8 mouse cellular contexts compared by ENCODE assay signal in genomic region chr1:180313517-180314440, GRCm38 (mm10). TPM values are rescaled to one million over a fixed set of nuclear protein-coding genes. Genes with fewer than 3 reads are reported as not detected.
A peak's percentile ranks its signal among the peaks of the same experiment; 100 is the strongest.
DNase-seq lines count a peak whose midpoint lies in the region; ATAC-seq lines count a peak whose summit lies in the region.

No protein-coding gene starts in this region.

- ATAC-seq in lung, embryonic 16.5 days (ENCODE audit: low read depth), result peak; percentile 77
- ATAC-seq in stomach, embryonic 14.5 days (ENCODE audit: insufficient number of reproducible peaks, insufficient read depth, low FRiP score, low read depth), result peak; percentile 70

- H3K9ac ChIP-seq in lung, embryonic 16.5 days (ENCODE audit: low read length), result peak overlapping the region; percentile 51
- no peak overlapping the region for H3K9ac ChIP-seq in stomach, embryonic 14.5 days (replicated peaks; ENCODE audit: low read depth, low read length)

- 15% methylated on average over 20 of the region's 20 CpGs for WGBS in lung, embryonic 16.5 days
- 11% methylated on average over 20 of the region's 20 CpGs for WGBS in stomach, embryonic 14.5 days

- no peaks in the 10 kb centered on the region for H3K27me3 ChIP-seq in lung, embryonic 16.5 days (ENCODE audit: control insufficient read depth, insufficient read depth, low read depth, low read length)
- H3K27me3 ChIP-seq in stomach, embryonic 14.5 days (ENCODE audit: control insufficient read depth, insufficient read depth, low read length), result no peaks in the 10 kb centered on the region

- H3K36me3 ChIP-seq in lung, embryonic 16.5 days (ENCODE audit: control insufficient read depth, insufficient read depth, low read length), result no peaks in the 10 kb centered on the region
- no peaks in the 10 kb centered on the region for H3K36me3 ChIP-seq in stomach, embryonic 14.5 days (ENCODE audit: control insufficient read depth, insufficient read depth, low read length)

- H3K4me1 ChIP-seq in lung, embryonic 16.5 days (replicated peaks; ENCODE audit: control insufficient read depth, insufficient read depth, low read length), result peaks cover 15% of the 10 kb centered on the region
- peaks cover 21% of the 10 kb centered on the region for H3K4me1 ChIP-seq in stomach, embryonic 14.5 days (ENCODE audit: control insufficient read depth, insufficient read depth, low read length)

- H3K27ac ChIP-seq in lung, embryonic 16.5 days (ENCODE audit: low read length), result no peak overlapping the region
- no peak overlapping the region for H3K27ac ChIP-seq in stomach, embryonic 14.5 days (ENCODE audit: low read length)

- DNase-seq in gastrocnemius, postnatal 10 days, result peak; percentile 21
- no peak for DNase-seq in gastrocnemius, postnatal 36 days
- DNase-seq in ZHBTc4 (ENCODE audit: low read depth, low spot score), result peak; percentile 89
- peak; percentile 40 for DNase-seq in fat pad, adult 2 months (ENCODE audit: extremely low read depth, low read depth, low spot score)
- DNase-seq in kidney, adult 8-10 months, result peak; percentile 67 to 68
- DNase-seq in layer of hippocampus, adult 9-11 months, result no peak

- intact Hi-C loops in gastrocnemius, postnatal 36 days (cut with DNase I), result no loop called here

- H3K4me3 ChIP-seq in lung, embryonic 16.5 days (ENCODE audit: low read length), result peak overlapping the region; percentile 35
- H3K4me3 ChIP-seq in stomach, embryonic 14.5 days (ENCODE audit: low read depth, low read length), result peak overlapping the region; percentile 11; the same call in 1 of the 2 replicates

- no peaks in the 10 kb centered on the region for H3K9me3 ChIP-seq in lung, embryonic 16.5 days (ENCODE audit: control insufficient read depth, low read length)
- H3K9me3 ChIP-seq in stomach, embryonic 14.5 days (ENCODE audit: control insufficient read depth, low read depth, low read length), result no peaks in the 10 kb centered on the region

- H3K4me2 ChIP-seq in lung, embryonic 16.5 days (ENCODE audit: low read depth, low read length), result peak overlapping the region; percentile 63
- H3K4me2 ChIP-seq in stomach, embryonic 14.5 days (replicated peaks; ENCODE audit: low read depth, low read length), result peak overlapping the region; percentile 37

RNA-seq across cellular contexts. Expression of gene Itpkb, which starts 16.5 kb away (rescaled TPM):
- 10 to 100 TPM; 30.1 to 38.7 TPM for total RNA-seq in gastrocnemius, postnatal 10 days (2021)
- total RNA-seq in gastrocnemius, postnatal 36 days (2021), result 10 to 100 TPM; 16.0 to 18.2 TPM
- polyA plus RNA-seq in lung, embryonic 16.5 days (2015; fragmentation: Nextera tagmentation; extraction: Ambion mirVana), result 9.4 and 10.6 TPM in 2 replicates
- 10.4 and 10.9 TPM in 2 replicates for polyA plus RNA-seq in stomach, embryonic 14.5 days (2014; fragmentation: Nextera tagmentation; extraction: Ambion mirVana)

RNA-seq across cellular contexts. Expression of gene Psen2, which starts 50.5 kb away (rescaled TPM):
- 10 to 100 TPM; 11.3 to 11.7 TPM for total RNA-seq in gastrocnemius, postnatal 10 days (2021)
- total RNA-seq in gastrocnemius, postnatal 36 days (2021), result 1 to 10 TPM; 7.9 to 8.0 TPM
- polyA plus RNA-seq in lung, embryonic 16.5 days (2015; fragmentation: Nextera tagmentation; extraction: Ambion mirVana), result 13.2 and 14.6 TPM in 2 replicates
- polyA plus RNA-seq in stomach, embryonic 14.5 days (2014; fragmentation: Nextera tagmentation; extraction: Ambion mirVana), result 13.5 and 17.4 TPM in 2 replicates

Comparison
In these comparisons a context has a peak if more than half of its experiments do, and no peak if none do; other contexts are left out.
1. DNase-seq: peak in gastrocnemius, postnatal 10 days (single experiment), ZHBTc4 (single experiment), fat pad, adult 2 months (single experiment) and kidney, adult 8-10 months (2 of 2); none in gastrocnemius, postnatal 36 days (0 of 2) and layer of hippocampus, adult 9-11 months (single experiment).